Mouse (Mus musculus): Measurements from ENCODE around the gene Wnt10a.

DNA sequence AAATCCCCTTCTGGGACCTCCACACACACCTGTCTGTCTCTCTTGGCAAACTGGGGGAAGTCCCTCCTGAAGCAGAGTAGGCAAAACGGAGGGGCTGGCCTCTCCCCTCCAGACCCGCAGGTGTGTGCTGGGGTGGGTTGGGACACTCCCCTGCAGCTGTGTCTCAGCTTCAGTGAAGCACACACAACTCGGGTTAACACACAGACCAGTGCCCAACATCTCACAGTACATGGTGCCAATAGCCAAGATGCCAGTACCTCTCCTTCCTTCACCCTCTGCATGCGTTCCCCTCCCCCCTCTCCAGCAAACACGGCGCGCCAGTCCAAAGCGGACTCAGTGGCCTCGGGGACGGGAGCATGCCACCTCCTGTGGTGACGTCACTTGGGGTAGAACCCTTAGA lies at the start of gene Wnt10a:
- no peak for TF ChIP-seq ZC3H11A (IDR thresholded peaks at IDR 0.05; ENCODE audit: borderline replicate concordance, low read depth, low read length)
- no peak for TF ChIP-seq CHD2 (IDR thresholded peaks at IDR 0.05; ENCODE audit: low read depth, low read length)
- no peak for TF ChIP-seq MAFK (IDR thresholded peaks at IDR 0.05; ENCODE audit: insufficient read depth, low read depth, low read length)
- no peak for TF ChIP-seq HCFC1 (IDR thresholded peaks at IDR 0.05; ENCODE audit: borderline replicate concordance, insufficient read depth, low read length)

Data from ES-E14 (cell line).